Mouse (Mus musculus): Measurements from ENCODE around the gene Ank3. TPM values are rescaled to one million over a fixed set of nuclear protein-coding genes. Genes with fewer than 3 reads are reported as not detected.

Gene Ank3
- polyA plus RNA-seq, 2 experiments from 2014 or later, result 1.1 to 1.2 TPM

GRCm38 (mm10) chr10:69414888-69415287, 16.3 kb downstream of the Ank3 start:
- ATAC-seq, result no peak

- no peak for ATAC-seq
Observed at GRCm38 (mm10) chr10:69418716-69419115, 20.1 kb downstream of the Ank3 start.

- no peak for ATAC-seq
Observed at GRCm38 (mm10) chr10:69420306-69420705, 21.7 kb downstream of the Ank3 start.

GRCm38 (mm10) chr10:69424051-69424450, 25.5 kb downstream of the Ank3 start:
- no peak for ATAC-seq

GRCm38 (mm10) chr10:69430138-69430537, 31.6 kb downstream of the Ank3 start:
- ATAC-seq, result no peak

GRCm38 (mm10) chr10:69431101-69431500, 32.5 kb downstream of the Ank3 start:
- no peak for ATAC-seq

- no peak for ATAC-seq
Observed at GRCm38 (mm10) chr10:69435213-69435612, 36.6 kb downstream of the Ank3 start.

GRCm38 (mm10) chr10:69439449-69439848, 40.9 kb downstream of the Ank3 start:
- no peak for ATAC-seq

- no peak for ATAC-seq
Observed at GRCm38 (mm10) chr10:69444546-69444945, 46.0 kb downstream of the Ank3 start.

- no peak for ATAC-seq
Observed at GRCm38 (mm10) chr10:69445951-69446350, 47.4 kb downstream of the Ank3 start.

GRCm38 (mm10) chr10:69446566-69446965, 48.0 kb downstream of the Ank3 start:
- ATAC-seq, result no peak

GRCm38 (mm10) chr10:69447308-69447707, 48.7 kb downstream of the Ank3 start:
- no peak for ATAC-seq

GRCm38 (mm10) chr10:69448174-69448573, 49.6 kb downstream of the Ank3 start:
- no peak for ATAC-seq

GRCm38 (mm10) chr10:69451006-69451405, 52.4 kb downstream of the Ank3 start:
- ATAC-seq, result no peak

GRCm38 (mm10) chr10:69452180-69452977, 53.8 kb downstream of the Ank3 start:
- ATAC-seq, result no peak

- ATAC-seq, result no peak
Observed at GRCm38 (mm10) chr10:69453531-69453930, 55.0 kb downstream of the Ank3 start.

- no peak for ATAC-seq
Observed at GRCm38 (mm10) chr10:69454480-69454879, 55.9 kb downstream of the Ank3 start.

- ATAC-seq, result no peak
Observed at GRCm38 (mm10) chr10:69464826-69465225, 66.3 kb downstream of the Ank3 start.

GRCm38 (mm10) chr10:69465558-69466200, 67.1 kb downstream of the Ank3 start:
- ATAC-seq, result no peak

GRCm38 (mm10) chr10:69466201-69466585, 67.6 kb downstream of the Ank3 start:
- no peak for ATAC-seq

- no peak for ATAC-seq
Observed at GRCm38 (mm10) chr10:69466586-69466985, 68.0 kb downstream of the Ank3 start.

- ATAC-seq, result no peak
Observed at GRCm38 (mm10) chr10:69467182-69467581, 68.6 kb downstream of the Ank3 start.

GRCm38 (mm10) chr10:69471841-69472240, 73.3 kb downstream of the Ank3 start:
- no peak for ATAC-seq

- no peak for ATAC-seq
Observed at GRCm38 (mm10) chr10:69476871-69477270, 78.3 kb downstream of the Ank3 start.
